Mouse (Mus musculus) frontal cortex, postnatal 14 days (tissue): Measurements from ENCODE around the gene Wrnip1.

Source experiments
- DNase-seq, 2 experiments: peaks; one replicate each; pipeline ENCODE4 v3.0.0; 2022; ENCODE audit warnings: low spot score in 2 of 2

The Wrnip1 gene

DNA sequence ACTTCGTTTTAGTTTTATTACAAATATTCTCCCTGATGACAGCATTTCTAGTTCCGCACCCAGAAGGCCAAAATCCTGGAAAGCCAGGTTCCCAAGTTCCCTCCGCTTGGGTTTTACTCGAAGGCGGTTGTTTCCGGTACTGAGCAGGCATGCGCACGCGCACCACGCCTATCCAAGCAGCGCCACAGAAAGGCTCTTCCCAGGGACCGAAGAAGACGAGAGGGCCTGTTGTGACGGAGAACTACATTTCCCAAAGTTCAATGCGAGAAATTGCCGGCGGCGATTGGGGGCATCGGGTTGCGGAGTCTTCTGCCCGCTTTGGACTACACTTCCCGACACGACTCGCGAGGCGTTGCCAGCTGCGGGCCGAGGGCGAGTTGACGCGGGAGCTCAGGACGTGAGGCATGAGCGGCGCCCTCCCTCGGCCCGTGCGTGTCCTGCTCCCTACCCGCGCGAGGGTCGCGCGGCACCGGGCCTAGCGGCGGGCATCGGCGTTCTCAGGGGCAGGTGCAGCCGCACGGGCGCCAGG lies at the start of gene Wrnip1:
TSS of gene Wrnip1 (plus strand) at position 346 of the 529 bp plus-strand sequence.
- peak; percentile 97 to 99 for DNase-seq

GRCm38 (mm10) chr13:32752066-32752657 lies 49.7 kb upstream of the Wrnip1 start:
- no peak for DNase-seq

- DNase-seq = peak in 1 of 2 experiments; percentile 15
Observed at GRCm38 (mm10) chr13:32759036-32759435, 42.8 kb upstream of the Wrnip1 start.

- DNase-seq = no peak
Observed at GRCm38 (mm10) chr13:32760795-32761194, 41.0 kb upstream of the Wrnip1 start.

GRCm38 (mm10) chr13:32763141-32763540 lies 38.7 kb upstream of the Wrnip1 start:
- no peak for DNase-seq

DNA sequence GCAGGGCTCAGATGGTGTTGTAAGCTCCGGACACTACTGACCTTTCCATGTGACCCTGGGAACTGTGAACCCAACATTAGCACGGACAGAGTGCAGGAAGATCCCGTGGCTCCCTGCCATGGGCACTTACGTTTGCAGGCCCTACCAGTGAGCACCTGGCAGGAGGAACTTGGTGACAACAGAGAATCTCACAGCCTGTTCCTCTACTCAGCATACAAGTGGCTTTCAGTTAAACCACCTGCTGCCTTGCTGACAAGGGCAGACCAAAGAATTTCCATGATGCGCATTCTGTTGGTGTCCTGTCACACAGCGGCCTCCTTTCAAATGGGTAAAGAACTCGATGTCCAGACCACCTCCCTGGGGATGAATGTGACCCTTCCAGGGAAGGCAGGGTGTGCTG lies 37.4 kb upstream of the Wrnip1 start:
- DNase-seq = no peak

DNA sequence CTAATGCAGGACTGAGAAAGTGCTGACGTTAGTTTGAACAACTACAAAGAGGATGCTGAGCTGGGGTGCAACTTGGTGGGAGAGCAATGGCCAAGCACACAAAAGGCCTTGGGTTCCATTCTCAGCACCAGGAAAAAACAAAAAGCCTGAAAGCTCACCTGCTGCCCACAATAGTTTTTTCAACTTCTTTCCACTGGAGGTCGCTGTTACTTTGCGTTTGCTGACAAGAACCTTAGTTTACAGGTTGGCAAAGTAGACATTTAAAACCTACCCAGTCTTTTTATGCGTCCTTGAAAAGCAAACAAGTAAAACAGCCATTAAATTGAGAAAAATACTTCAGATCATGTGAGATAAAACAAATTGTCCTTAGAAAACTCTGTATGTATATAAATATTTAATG lies 33.7 kb upstream of the Wrnip1 start:
- DNase-seq = no peak

- DNase-seq = no peak
Observed at GRCm38 (mm10) chr13:32769960-32770359, 31.9 kb upstream of the Wrnip1 start.

DNA sequence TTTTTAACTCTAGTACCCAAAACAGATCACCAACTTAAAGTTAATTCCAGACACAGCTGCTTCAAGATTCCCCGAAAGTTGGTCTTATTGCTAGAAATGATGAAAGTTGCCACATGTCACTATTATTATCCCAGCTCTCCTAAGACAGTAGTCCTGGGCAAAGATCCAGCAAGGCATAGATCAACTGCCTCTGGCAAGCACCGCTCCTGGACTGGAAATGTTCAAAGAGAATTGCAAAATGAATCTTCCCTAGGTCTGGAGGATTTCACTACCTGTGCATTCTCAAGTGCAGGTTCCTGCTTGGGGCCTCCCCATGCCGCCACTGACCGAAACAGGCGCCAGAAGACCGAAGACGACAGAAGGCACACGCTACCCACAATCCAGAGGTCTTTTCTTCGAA lies 25.9 kb upstream of the Wrnip1 start:
- DNase-seq = no peak

GRCm38 (mm10) chr13:32776350-32776749 lies 25.5 kb upstream of the Wrnip1 start:
- no peak for DNase-seq

DNA sequence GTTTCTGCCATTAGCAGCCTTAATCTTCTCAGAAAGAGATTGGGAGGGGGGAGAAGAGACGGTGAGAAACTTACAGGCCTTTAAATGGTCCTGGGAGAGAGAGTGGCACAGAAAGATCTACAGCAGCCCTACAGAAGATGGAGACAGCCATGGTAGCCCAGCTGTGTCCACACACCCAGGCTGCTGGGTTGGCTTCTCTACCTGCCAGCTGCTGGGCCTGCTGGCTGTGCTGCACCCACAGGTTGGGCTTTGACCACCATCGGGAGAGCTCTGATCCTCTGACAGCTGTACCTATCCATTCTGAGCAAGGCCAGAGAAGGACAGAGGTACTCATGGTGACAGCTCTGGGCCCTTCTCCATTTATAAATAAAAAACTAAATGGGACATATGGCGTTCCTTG lies 23.0 kb upstream of the Wrnip1 start:
- DNase-seq = no peak

DNA sequence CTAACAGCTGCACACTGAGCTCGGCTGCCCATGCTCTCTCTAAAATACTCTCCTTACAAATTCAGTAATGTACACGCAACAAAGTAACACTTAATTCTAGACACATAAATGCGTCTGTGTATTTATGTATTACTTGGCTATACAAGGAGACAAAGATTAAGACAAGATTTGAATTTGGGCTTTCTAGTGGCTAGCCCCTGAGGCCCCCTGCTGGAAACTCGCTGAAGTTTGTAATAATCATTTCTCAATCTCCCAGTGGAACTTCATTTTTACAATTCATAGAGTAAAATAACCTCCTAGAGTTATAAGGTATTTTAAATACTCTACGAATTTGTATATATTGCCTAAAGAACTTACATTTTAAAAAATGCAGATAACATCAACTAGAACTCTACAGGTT lies 18.8 kb upstream of the Wrnip1 start:
- DNase-seq = no peak

DNA sequence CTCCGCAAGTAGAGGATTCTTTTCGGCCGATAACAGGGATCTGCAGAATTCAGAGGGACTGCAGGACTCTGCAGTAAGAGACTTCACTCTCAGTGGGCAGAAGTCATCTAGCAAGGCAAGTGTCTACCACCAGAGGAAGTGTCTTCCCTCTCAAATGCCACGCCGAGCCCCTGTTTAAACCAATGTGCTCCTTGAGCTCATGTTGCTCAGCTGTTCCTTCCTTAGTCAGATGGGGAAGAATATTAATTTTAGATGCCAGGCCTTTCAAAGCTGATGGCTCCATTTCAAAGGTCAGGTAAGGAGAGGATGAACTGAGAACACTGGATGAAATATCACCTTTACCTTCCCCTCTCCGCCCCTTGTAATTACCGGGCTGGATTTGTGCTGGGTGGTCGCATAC lies 18.0 kb upstream of the Wrnip1 start, which contains the start of gene Mylk4:
TSS of gene Mylk4 (minus strand) at position 139 of the 400 bp plus-strand sequence.
- DNase-seq = no peak

DNA sequence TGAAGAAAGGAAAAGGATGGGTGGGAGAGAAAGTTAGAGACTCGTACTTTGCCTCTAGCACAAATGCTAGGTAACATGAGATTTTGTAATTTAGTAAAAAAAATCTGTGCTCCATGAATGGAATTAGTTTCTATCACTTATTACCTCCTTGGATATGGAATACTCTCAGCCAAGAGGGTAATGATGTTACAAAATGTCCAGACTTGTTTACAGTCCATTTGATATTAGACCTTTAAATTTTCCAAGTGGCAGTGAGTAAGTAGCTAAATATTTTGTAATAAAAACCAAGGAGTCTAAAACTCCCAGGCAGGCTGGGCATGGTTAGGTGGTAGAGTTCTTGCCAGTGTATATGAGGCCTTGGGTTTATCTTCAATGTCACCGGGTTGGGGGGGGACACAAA lies 14.3 kb upstream of the Wrnip1 start:
- no peak for DNase-seq

GRCm38 (mm10) chr13:32789781-32790180 lies 12.1 kb upstream of the Wrnip1 start:
- no peak for DNase-seq

DNA sequence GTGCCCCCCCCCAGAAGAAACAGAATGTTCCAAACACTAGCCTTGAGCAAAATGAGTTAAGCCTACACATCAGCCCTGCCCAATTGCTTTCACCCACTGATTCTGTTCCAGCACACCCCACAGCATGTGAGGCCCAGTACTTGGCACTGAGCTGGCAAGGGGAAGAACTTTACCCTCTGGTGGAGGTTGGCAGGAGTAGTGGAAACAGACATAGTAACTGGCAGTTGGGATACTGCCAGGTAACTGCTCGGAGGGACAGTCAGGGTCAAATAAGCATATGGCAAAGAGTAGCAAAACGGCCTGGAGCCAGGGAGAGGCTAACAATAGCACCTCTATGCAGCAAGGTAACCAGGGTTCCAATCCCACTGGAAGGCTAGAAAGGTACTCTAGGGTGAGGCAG lies 7.2 kb upstream of the Wrnip1 start:
- no peak for DNase-seq

DNA sequence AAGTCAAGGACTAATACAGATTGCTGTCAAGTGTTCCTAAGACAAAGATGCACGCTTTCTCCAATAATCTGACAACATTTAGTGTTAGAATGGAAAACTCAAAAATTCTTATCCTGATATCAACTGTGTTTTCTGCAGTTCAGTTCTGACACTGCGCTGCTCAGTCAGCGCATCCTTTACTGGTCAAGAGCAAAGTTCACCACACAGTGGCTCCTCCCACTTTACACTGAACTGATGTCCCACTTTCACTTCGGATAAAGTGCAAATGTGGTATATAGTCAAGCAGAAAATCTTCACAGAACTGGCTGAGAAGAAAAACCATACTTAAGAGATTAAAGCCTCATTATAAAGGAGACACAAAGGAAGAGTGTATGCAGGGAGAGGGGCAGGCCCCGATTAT lies 6.7 kb upstream of the Wrnip1 start:
- no peak for DNase-seq

GRCm38 (mm10) chr13:32797085-32797484 lies 4.8 kb upstream of the Wrnip1 start:
- DNase-seq = no peak

GRCm38 (mm10) chr13:32799131-32799530 lies 2.7 kb upstream of the Wrnip1 start:
- no peak for DNase-seq

GRCm38 (mm10) chr13:32800859-32801258 lies 979 bp upstream of the Wrnip1 start:
- no peak for DNase-seq

- peak; percentile 31 to 45 for DNase-seq
Observed at GRCm38 (mm10) chr13:32802259-32803081, 632 bp downstream of the Wrnip1 start, which contains the start of gene D930007J09Rik. Gene D930007J09Rik, minus strand, starts transcription at chr13:32802849.

- no peak for DNase-seq
Observed at GRCm38 (mm10) chr13:32803701-32804345, 2.0 kb downstream of the Wrnip1 start.
